Mouse (Mus musculus) cortical plate, adult 2 months (tissue): ENCODE results near the gene Col4a1.

ENCODE experiments used
- CTCF ChIP-seq: fragments of 200-500 bp; IDR thresholded peaks from 2 replicates; pipeline ENCODE4 v1.5.1; 2011; ENCODE audit warnings: mild to moderate bottlenecking, control low read depth, low read length; ENCODE audit not compliant: insufficient read depth; ENCODE audit errors: extremely low read depth
- POLR2A ChIP-seq: fragments of 200-500 bp; IDR thresholded peaks from 2 replicates; pipeline ENCODE4 v1.6.1; 2011; ENCODE audit warnings: mild to moderate bottlenecking, low read length, control low read depth; ENCODE audit not compliant: insufficient read depth; ENCODE audit errors: extremely low read depth

DNA sequence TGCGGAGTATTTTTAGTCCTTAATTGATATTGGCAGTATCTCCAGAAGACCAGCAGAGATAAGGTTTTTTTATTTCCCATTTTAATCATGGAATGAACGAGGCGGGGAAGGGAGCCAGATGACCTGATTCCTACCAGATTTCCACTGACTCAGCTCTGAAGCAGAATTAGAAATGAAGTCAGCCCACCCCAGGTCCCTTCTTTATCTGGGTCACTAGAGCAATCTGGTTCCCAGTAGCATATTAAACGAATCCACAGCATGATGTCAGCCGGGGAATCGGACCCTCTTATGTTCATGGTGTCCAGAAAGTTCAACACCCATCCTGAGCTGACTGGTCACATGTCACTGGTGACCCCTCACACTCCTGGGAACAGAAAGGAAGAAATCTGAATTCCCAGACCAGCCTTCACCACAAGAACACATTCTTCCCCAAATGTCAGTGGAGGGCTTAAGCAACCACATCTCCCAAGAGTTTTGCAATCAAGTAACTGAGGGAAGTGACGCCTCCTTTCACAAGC, 63.0 kb downstream of the Col4a1 start:
- TF ChIP-seq POLR2A (no peak), CTCF (no peak)
